Mouse (Mus musculus) erythroblast, embryonic 14.5 days (primary cell): ENCODE measurements around the gene Bmt2.

Experiments
- GATA1 ChIP-seq: IDR thresholded peaks from 2 replicates; pipeline ENCODE4 v1.6.1; 2012; ENCODE audit warnings: low read length, inconsistent platforms, mixed read lengths
- TAL1 ChIP-seq: IDR thresholded peaks from 3 replicates; pipeline ENCODE4 v1.6.1; 2012; ENCODE audit warnings: low read length, inconsistent platforms, mixed read lengths

DNA sequence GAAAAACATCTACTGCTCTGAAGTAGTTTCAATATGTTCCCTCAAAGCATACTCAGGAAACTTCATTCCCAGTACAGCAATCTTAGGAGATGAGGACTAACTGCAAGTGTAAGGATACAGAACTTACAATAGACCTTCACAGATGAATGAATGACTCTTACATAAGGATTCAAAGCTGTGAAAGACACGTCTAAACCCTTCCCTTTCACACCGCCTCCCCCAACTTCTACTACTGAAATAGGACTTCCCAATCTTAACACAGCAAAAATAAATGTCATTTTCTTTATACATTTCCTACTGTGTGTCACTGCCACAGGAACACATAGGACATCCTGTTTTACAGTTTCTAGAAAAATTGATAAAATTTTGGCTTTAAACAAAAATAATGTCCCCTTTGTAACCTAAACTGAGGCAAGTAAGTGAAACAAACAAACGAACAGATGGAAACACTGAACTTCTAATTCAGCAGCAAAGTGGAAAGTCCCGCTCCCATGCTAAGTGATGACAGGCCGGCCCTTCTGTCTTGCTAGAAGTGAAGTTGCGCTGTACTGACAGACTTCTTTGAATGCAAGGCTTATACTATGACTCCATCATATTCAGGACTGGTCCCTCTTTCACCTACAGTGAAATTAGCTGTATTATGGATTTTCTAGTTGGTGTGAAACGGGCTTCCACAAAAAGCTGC is 79.4 kb downstream of the Bmt2 start:
- no peak for TF ChIP-seq TAL1
- TF ChIP-seq GATA1: no peak
